ENCODE assay signal across 16 mouse cellular contexts in the genomic region with DNA sequence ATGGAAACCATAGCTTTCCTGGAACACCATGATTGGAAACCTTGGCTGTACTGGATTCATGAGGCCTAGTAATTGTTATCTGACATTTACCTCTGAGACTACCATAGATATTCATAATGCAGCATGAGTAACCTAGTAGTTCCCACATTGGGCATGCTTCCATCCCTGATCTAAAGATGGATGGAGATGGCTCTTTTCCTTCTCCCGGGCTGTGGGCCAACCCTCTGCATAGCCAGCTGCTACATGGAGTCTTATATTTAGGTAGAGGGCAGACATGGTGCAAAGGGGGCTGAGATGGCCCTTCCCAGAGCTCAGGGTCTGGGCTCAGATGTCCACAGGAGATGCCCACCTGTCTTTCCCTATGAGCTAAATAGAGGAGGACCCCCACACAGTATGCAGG.
DNase-seq lines count a peak whose midpoint lies in the region; ATAC-seq and TF ChIP-seq lines count a peak whose summit lies in the region.
"Had no signal": no experiment of that assay in that cellular context is flagged by ENCODE, and none has a peak within 500 bp of the region (broad histone marks: within the 10 kb centered on the region; RNA-seq: fewer than 3 reads in every experiment).

No protein-coding gene starts in this region.

- no peak for TF ChIP-seq CTCF in midbrain, postnatal 0 days (IDR thresholded peaks at IDR 0.05)

- H3K9me3 ChIP-seq in midbrain, postnatal 0 days (ENCODE audit: low read length): no peaks in the 10 kb centered on the region
- no peaks in the 10 kb centered on the region for H3K9me3 ChIP-seq in midbrain, embryonic 16.5 days (replicated peaks; ENCODE audit: control insufficient read depth, low read length, poor library complexity, severe bottlenecking)
- no peaks in the 10 kb centered on the region for H3K9me3 ChIP-seq in kidney, embryonic 15.5 days (replicated peaks)
- H3K9me3 ChIP-seq: limb, embryonic 10.5 days; midbrain, embryonic 10.5 days had no signal

- H3K4me2 ChIP-seq in midbrain, postnatal 0 days (ENCODE audit: low read depth, low read length, poor library complexity, severe bottlenecking): no peak overlapping the region
- H3K4me2 ChIP-seq in midbrain, embryonic 16.5 days (ENCODE audit: low read length): no peak overlapping the region
- H3K4me2 ChIP-seq in kidney, embryonic 15.5 days: no peak overlapping the region

- no peak for ATAC-seq in midbrain, postnatal 0 days (ENCODE audit: low FRiP score)
- no peak for ATAC-seq in midbrain, embryonic 16.5 days
- ATAC-seq in kidney, embryonic 15.5 days (replicated peaks; ENCODE audit: low FRiP score): no peak
- no peak for ATAC-seq in granulocyte monocyte progenitor cell, adult 5-6 weeks (replicated peaks; ENCODE audit: poor library complexity, severe bottlenecking)
- ATAC-seq: CD4-positive, CD25-positive, alpha-beta regulatory T cell, adult 4 months had no signal

- no peak overlapping the region for H3K9ac ChIP-seq in midbrain, postnatal 0 days (replicated peaks; ENCODE audit: low read length, poor library complexity, severe bottlenecking)
- H3K9ac ChIP-seq in midbrain, embryonic 16.5 days (ENCODE audit: low read depth, low read length): no peak overlapping the region
- H3K9ac ChIP-seq in kidney, embryonic 15.5 days: no peak overlapping the region
- H3K9ac ChIP-seq: liver, embryonic 14.5 days had no signal

- WGBS in midbrain, postnatal 0 days: 88% methylated on average over 1 of the region's 1 CpGs
- 96% methylated on average over 1 of the region's 1 CpGs for WGBS in midbrain, embryonic 16.5 days
- WGBS in kidney, embryonic 15.5 days: 93% methylated on average over 1 of the region's 1 CpGs

- H3K4me3 ChIP-seq in midbrain, postnatal 0 days (ENCODE audit: low read depth, low read length): no peak overlapping the region
- no peak overlapping the region for H3K4me3 ChIP-seq in midbrain, embryonic 16.5 days (ENCODE audit: low read depth, low read length)
- no peak overlapping the region for H3K4me3 ChIP-seq in kidney, embryonic 15.5 days (replicated peaks)
- H3K4me3 ChIP-seq: gastrocnemius, adult 2 months; limb, embryonic 10.5 days; midbrain, embryonic 10.5 days had no signal

- no peaks in the 10 kb centered on the region for H3K36me3 ChIP-seq in midbrain, postnatal 0 days (ENCODE audit: insufficient read depth, low read length)
- no peaks in the 10 kb centered on the region for H3K36me3 ChIP-seq in midbrain, embryonic 16.5 days (ENCODE audit: control insufficient read depth, insufficient read depth, low read length)
- no peaks in the 10 kb centered on the region for H3K36me3 ChIP-seq in kidney, embryonic 15.5 days
- H3K36me3 ChIP-seq: limb, embryonic 10.5 days; midbrain, embryonic 10.5 days had no signal

- no peak overlapping the region for H3K27ac ChIP-seq in midbrain, postnatal 0 days (ENCODE audit: low read depth, low read length)
- H3K27ac ChIP-seq in midbrain, embryonic 16.5 days (ENCODE audit: low read length): no peak overlapping the region
- no peak overlapping the region for H3K27ac ChIP-seq in kidney, embryonic 15.5 days
- H3K27ac ChIP-seq: gastrocnemius, adult 2 months; limb, embryonic 10.5 days; liver, embryonic 14.5 days; midbrain, embryonic 10.5 days had no signal

- H3K4me1 ChIP-seq in midbrain, postnatal 0 days (ENCODE audit: insufficient read depth, low read length): no peaks in the 10 kb centered on the region
- no peaks in the 10 kb centered on the region for H3K4me1 ChIP-seq in midbrain, embryonic 16.5 days (ENCODE audit: control insufficient read depth, insufficient read depth, low read length)
- H3K4me1 ChIP-seq in kidney, embryonic 15.5 days: no peaks in the 10 kb centered on the region
- H3K4me1 ChIP-seq: limb, embryonic 10.5 days; midbrain, embryonic 10.5 days had no signal

- DNase-seq in midbrain, postnatal 0 days (ENCODE audit: low spot score): peak; percentile 43
- peak; percentile 32 for DNase-seq in left cerebral cortex, adult 11 months (ENCODE audit: low spot score)
- peak; percentile 72 for DNase-seq in right cerebral cortex, adult 18-20 months
- no peak for DNase-seq in c-Kit-positive CD71-positive TER-119-positive erythroid progenitor cells, embryonic 14.5 days (ENCODE audit: low spot score)
- DNase-seq: adrenal gland, postnatal 36 days; cerebellum, adult 11 months; heart, postnatal 14 days; lung, postnatal 14 days had no signal

- no peaks in the 10 kb centered on the region for H3K27me3 ChIP-seq in midbrain, postnatal 0 days (ENCODE audit: insufficient read depth, low read length)
- H3K27me3 ChIP-seq in midbrain, embryonic 16.5 days (ENCODE audit: control insufficient read depth, insufficient read depth, low read depth, low read length): no peaks in the 10 kb centered on the region
- no peaks in the 10 kb centered on the region for H3K27me3 ChIP-seq in kidney, embryonic 15.5 days
